Mouse (Mus musculus) urinary bladder, adult 2 months (tissue): ENCODE results near the gene Pkmyt1. TPM values are rescaled to one million over a fixed set of nuclear protein-coding genes. Genes with fewer than 3 reads are reported as not detected.

ENCODE experiments used
- DNase-seq: peaks from one replicate; pipeline ENCODE4 v3.0.0; 2022; ENCODE audit warnings: low spot score
- polyA plus RNA-seq: library from polyadenylated mRNA; depleted of rRNA; stranded (reverse); fragments of >200 nt; gene quantifications from 2 replicates; pipeline ENCODE4 v1.2.3, GENCODE M21; 2012

The Pkmyt1 gene
- polyA plus RNA-seq, 1 experiment = 15.3 TPM

DNA sequence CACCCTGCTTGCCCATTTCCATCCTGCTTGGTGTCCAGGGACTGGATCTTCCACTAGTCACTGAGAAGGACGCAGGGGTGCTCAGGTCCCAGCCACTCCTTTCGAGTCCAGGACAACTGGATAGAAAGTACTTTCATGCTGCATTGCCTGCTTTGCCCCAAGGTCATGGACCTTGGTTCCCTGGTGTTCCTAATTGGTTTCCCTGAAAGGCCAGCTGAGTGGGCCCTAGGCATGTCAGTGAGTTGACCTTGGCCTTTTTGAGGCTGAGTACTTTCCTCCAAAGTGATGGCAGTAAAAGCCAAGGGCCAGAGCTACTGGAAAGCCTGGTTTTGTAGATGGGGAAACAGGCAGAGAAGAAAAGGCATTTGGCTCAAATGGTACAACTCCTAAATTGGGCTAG, 4.2 kb upstream of the Pkmyt1 start:
- no peak for DNase-seq

- no peak for DNase-seq
These were observed 3.6 kb upstream of the Pkmyt1 start, which contains the start of gene 1520401A03Rik for GRCm38 (mm10) chr17:23722376-23723125. TSS of gene 1520401A03Rik (minus strand) at chr17:23722783.

DNA sequence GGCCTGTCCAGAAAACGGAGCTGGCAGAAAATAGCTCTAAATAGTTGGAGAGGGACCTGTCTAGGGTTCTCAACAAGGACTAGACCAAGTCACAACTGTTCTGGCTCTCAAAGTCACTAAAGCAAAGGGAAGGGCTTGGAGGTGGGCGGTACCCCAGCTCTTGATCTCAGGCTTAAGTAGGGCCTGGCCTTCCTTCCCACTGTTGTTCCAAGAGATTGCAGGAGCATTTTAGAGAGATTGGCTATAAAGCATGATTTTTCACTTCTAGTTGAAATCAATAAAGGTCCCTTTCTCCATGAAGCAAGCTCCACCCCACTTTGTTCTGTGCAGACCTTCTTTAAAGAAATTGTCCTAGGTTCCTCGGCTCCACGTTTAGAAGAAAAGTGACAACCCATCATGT, 659 bp upstream of the Pkmyt1 start:
- DNase-seq = no peak

DNA sequence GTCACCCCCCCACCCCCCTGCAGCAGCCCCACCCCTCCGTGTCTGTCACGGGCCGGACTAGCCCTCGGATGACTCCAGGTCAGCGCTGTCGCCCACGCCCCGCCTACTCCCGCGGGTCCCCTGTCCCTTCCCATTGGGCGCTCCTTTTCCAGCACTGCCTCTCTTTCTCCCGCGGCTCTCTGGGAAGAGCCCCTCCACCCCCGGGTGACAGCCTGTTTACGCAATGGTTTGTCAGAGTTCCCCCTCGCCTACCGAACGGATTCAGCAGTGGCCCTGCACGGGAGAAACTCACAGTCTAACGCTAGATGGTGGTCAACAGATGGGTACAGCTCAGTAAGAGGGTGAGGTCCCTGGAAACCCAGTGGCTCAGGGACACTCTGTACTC, 614 bp downstream of the Pkmyt1 start:
- no peak for DNase-seq

DNA sequence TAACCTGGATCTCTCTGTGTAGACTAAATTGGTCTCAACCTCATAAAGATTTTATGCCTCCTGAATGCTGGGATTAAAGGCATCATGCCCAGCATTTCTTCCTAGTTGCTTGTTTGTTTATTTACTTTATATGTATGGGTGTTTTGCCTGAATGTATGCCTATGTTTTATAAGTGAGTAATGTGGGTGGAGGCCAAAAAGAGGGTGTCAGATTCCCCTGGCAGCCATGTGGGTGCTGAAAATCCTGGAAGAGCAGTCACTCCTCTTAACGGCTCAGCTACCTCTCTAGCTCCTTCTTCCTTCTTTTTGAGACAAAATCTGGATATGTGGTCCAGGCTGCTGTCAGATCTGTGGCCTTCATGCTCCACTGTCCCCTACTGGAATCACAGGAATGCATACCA, 4.3 kb downstream of the Pkmyt1 start:
- no peak for DNase-seq

DNA sequence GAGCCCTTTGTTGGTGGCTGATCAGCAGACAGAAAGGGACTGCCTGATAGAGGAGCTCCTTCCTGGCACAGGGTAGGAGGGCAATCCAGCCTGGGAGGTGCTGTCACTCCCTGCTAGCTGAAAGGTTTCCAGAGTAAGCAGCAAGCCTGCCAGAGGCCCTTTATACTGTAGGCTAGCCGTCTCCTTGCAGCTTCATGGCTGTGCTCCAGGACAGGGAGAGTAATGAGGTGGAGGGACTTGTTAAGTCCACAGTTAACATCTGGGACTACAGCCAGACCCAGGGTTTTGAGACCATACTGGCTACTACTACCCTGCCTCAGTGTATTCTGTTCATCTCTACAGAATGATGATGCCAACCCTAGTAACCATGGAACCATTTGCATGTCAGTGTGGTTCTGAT, 8.2 kb downstream of the Pkmyt1 start:
- no peak for DNase-seq

- DNase-seq = no peak
These were observed 11.6 kb downstream of the Pkmyt1 start for GRCm38 (mm10) chr17:23737493-23738445.

DNA sequence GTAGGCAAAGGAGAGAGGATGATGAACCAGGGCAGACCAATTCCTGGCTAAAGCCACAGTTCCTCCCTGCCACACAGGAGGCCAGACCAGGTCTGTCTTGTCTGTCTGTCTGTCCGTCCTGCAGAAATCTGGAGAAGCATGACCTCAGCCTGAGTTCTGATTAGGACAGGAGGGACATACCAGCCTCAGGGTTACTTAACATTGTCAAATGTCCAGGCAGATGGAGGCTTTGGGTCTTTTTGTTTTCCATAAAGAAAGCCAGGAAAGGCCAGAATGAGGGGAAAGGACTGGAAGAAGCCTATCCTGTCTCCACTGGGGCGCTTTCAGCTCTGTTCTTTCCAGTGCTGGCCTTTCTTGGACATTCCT, 12.7 kb downstream of the Pkmyt1 start:
- no peak for DNase-seq

- no peak for DNase-seq
These were observed 13.3 kb downstream of the Pkmyt1 start for GRCm38 (mm10) chr17:23739202-23740135.

DNA sequence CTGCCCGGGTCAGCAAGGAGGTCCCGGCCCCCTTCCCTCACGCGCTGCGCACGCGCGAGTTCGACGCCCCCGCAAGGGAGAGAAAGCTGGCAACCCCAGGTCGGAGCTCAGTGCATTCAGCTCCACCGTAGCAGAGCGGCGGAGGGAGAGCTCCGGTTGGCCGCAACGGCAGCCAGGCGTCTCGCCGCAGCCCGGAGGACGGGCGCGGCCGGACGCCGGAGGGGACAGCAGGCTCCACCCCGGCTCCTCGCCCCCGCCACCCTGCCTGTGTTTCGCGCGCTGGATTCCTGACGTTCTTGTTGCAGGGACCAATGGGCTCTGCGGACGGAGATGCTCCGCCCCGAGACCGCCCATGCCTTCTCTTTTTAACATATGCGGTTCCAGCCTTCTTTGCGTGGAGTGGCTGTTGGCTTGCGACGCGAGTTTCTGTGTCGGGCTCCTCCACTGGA, 14.0 kb downstream of the Pkmyt1 start:
- peak; percentile 71 for DNase-seq

DNA sequence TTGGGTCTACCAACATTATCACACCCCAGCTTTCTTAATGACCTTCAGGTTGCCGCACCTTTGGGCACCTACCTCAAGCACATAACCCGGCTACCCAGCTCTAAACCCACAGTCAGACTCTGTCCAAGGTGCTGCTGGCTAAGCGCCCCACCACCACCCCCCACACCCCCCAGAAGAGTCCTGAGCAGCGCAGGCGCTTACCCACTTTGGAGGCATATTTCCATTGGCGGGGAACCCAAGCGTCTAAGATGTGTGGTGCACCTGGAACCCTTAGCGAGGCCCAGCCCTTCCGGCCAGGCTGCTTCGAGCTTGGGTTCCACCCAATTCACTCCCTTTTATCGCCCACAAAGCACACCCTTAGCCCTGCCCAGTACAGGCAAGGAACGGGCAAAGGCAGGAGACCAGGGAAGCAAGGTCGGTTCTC, 14.5 kb downstream of the Pkmyt1 start, which contains the start of gene Paqr4:
Gene Paqr4, minus strand, starts transcription at position 270 of the 424 bp plus-strand sequence.
- no peak for DNase-seq

- DNase-seq = no peak
These were observed 15.4 kb downstream of the Pkmyt1 start for GRCm38 (mm10) chr17:23741359-23742209.

GRCm38 (mm10) chr17:23742210-23742793, 16.2 kb downstream of the Pkmyt1 start:
- no peak for DNase-seq

DNA sequence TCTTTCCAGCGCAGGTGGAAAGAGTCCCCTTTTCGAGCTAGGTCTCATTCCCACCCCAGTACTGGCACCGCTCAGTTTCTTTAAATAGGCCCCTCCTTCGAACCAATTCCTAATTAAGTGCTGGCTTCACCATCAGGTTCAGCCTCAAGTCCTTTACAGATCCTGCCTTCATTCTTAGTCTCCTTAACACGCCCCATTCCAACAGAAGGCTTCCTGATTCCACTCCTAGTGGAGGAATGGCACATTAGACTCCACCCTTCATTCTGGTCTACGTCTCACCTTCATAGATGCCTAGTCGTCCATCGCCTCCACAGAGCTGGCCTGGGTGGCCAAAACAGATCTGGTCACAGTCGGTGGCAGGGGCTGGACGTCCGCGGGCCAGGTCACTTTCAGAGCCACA, 16.8 kb downstream of the Pkmyt1 start:
- no peak for DNase-seq

DNA sequence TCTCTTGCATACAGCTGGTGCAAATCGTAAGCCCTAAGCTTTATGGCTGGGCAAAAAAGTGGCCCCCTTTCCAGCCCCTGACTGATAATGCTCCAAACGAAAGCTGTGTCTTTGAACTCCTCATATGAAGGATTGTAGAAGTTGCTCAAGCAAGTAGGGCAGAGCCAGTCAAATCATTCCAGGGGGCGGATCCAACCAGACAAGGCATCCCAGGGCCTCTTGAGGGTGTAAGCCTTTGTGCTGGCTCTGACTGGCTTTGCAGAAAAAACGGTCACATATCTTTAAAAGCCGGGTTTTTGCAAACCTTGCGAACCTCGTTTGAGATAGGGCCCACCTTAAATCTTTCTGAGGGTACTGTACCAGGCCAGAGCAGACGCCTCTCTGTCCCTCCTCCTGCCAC, 17.9 kb downstream of the Pkmyt1 start:
- no peak for DNase-seq

GRCm38 (mm10) chr17:23744651-23745050, 18.5 kb downstream of the Pkmyt1 start:
- DNase-seq = no peak

- DNase-seq = no peak
These were observed 19.4 kb downstream of the Pkmyt1 start, which contains the start of gene Kremen2 for GRCm38 (mm10) chr17:23745301-23746251. TSS of gene Kremen2 (minus strand) at chr17:23745833.

- no peak for DNase-seq
These were observed 20.2 kb downstream of the Pkmyt1 start for GRCm38 (mm10) chr17:23746311-23746710.

GRCm38 (mm10) chr17:23746767-23747166, 20.6 kb downstream of the Pkmyt1 start:
- DNase-seq = peak; percentile 19
